Mouse (Mus musculus): ENCODE measurements around the gene Kcnmb3. TPM values are rescaled to one million over a fixed set of nuclear protein-coding genes. Genes with fewer than 3 reads are reported as not detected.

Gene Kcnmb3
- polyA plus RNA-seq, 2 experiments = not detected

- no peak overlapping the region for H3K4me3 ChIP-seq (ENCODE audit: insufficient read depth in 1 of 2, low read depth in 2 of 2, low read length in 2 of 2)
- DNase-seq (ENCODE audit: low read depth in 3 of 3, low spot score in 3 of 3) = no peak
- H3K27ac ChIP-seq = no peak overlapping the region
- no peak overlapping the region for H3K9ac ChIP-seq (replicated peaks)
- no peaks in the 10 kb centered on the region for H3K9me3 ChIP-seq (ENCODE audit: control insufficient read depth, low read length)
- H3K4me2 ChIP-seq (ENCODE audit: low read depth) = no peak overlapping the region
- ATAC-seq (ENCODE audit: insufficient read depth) = no peak
- H3K36me3 ChIP-seq (replicated peaks; ENCODE audit: control insufficient read depth, insufficient read depth, low read depth) = no peaks in the 10 kb centered on the region
- WGBS (ENCODE audit: insufficient replicate concordance) = 75% methylated on average over 3 of the region's 3 CpGs
- no peaks in the 10 kb centered on the region for H3K4me1 ChIP-seq (replicated peaks; ENCODE audit: control insufficient read depth in 2 of 2, insufficient read depth in 2 of 2, low read length in 1 of 2)
- TF ChIP-seq CTCF (IDR thresholded peaks at IDR 0.05; ENCODE audit: low read depth) = no peak
- no peaks in the 10 kb centered on the region for H3K27me3 ChIP-seq (ENCODE audit: control insufficient read depth, insufficient read depth, low read length)
These were observed 9.0 kb downstream of the Kcnmb3 start for GRCm38 (mm10) chr3:32483035-32483434.

DNA sequence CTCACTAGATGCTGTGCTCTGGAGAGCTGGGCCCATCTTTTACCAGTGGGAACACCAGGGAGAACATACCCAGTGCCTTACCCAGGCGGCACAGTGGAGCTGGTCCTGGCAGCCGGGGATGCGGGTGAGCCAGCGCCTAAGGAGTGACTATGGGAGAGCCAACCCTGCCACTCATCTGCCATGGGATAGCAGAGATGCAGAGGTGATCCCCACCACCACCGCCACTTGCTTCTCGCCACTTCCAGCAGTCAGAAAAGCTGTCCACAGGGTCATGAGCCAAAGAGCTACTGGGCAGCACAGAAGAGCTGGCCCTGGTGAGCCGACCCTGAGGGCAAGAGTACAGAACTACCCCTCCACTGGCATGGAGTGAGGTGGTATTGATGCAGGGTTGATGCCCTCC is 12.1 kb downstream of the Kcnmb3 start:
- no peak overlapping the region for H3K9ac ChIP-seq (replicated peaks)
- no peak overlapping the region for H3K27ac ChIP-seq
- no peaks in the 10 kb centered on the region for H3K4me1 ChIP-seq (replicated peaks; ENCODE audit: control insufficient read depth in 2 of 2, insufficient read depth in 2 of 2, low read length in 1 of 2)
- ATAC-seq (ENCODE audit: insufficient read depth) (no peak), DNase-seq (ENCODE audit: low read depth in 3 of 3, low spot score in 3 of 3) (no peak)
- H3K9me3 ChIP-seq (ENCODE audit: control insufficient read depth, low read length) = no peaks in the 10 kb centered on the region
- H3K36me3 ChIP-seq (replicated peaks; ENCODE audit: control insufficient read depth, insufficient read depth, low read depth) = no peaks in the 10 kb centered on the region
- no peaks in the 10 kb centered on the region for H3K27me3 ChIP-seq (ENCODE audit: control insufficient read depth, insufficient read depth, low read length)
- TF ChIP-seq EP300 (IDR thresholded peaks at IDR 0.05; ENCODE audit: low read depth) (no peak), CTCF (IDR thresholded peaks at IDR 0.05; ENCODE audit: low read depth) (no peak)
- H3K4me3 ChIP-seq (ENCODE audit: insufficient read depth in 1 of 2, low read depth in 2 of 2, low read length in 2 of 2) = no peak overlapping the region
- 73% methylated on average over 7 of the region's 7 CpGs for WGBS (ENCODE audit: insufficient replicate concordance)
- H3K4me2 ChIP-seq (ENCODE audit: low read depth) = no peak overlapping the region

DNA sequence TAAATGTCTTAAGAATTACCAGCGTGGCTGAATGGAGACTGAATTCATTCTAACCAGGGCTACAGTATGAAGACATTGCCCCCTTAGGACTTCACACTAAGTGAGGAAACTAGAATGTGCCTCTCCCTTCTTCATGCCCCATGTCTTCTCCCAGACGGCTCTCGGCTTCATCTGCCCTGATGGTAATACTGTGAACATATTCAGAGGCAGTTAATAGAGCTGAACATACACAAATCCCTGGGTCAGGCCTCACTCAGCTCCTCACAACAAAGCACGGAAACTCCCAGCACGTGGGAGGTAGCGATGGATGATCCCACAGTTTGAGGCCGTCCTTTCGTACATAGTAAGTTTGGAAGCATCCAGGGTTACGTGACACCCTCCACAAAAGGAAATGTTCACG is 18.8 kb downstream of the Kcnmb3 start:
- no peaks in the 10 kb centered on the region for H3K36me3 ChIP-seq (replicated peaks; ENCODE audit: control insufficient read depth, insufficient read depth, low read depth)
- H3K27ac ChIP-seq = no peak overlapping the region
- DNase-seq (ENCODE audit: low read depth in 3 of 3, low spot score in 3 of 3) = no peak
- WGBS (ENCODE audit: insufficient replicate concordance) = 73% methylated on average over 10 of the region's 10 CpGs
- ATAC-seq (ENCODE audit: insufficient read depth) = no peak
- no peak overlapping the region for H3K4me3 ChIP-seq (ENCODE audit: insufficient read depth in 1 of 2, low read depth in 2 of 2, low read length in 2 of 2)
- no peaks in the 10 kb centered on the region; a peak in 1 of 4 replicates for H3K4me1 ChIP-seq (replicated peaks; ENCODE audit: control insufficient read depth in 2 of 2, insufficient read depth in 2 of 2, low read length in 1 of 2)
- no peaks in the 10 kb centered on the region for H3K27me3 ChIP-seq (ENCODE audit: control insufficient read depth, insufficient read depth, low read length)
- H3K9ac ChIP-seq (replicated peaks) = no peak overlapping the region
- TF ChIP-seq CTCF (IDR thresholded peaks at IDR 0.05; ENCODE audit: low read depth) (no peak), EP300 (IDR thresholded peaks at IDR 0.05; ENCODE audit: low read depth) (no peak)
- no peaks in the 10 kb centered on the region for H3K9me3 ChIP-seq (ENCODE audit: control insufficient read depth, low read length)
- H3K4me2 ChIP-seq (ENCODE audit: low read depth) = no peak overlapping the region

DNA sequence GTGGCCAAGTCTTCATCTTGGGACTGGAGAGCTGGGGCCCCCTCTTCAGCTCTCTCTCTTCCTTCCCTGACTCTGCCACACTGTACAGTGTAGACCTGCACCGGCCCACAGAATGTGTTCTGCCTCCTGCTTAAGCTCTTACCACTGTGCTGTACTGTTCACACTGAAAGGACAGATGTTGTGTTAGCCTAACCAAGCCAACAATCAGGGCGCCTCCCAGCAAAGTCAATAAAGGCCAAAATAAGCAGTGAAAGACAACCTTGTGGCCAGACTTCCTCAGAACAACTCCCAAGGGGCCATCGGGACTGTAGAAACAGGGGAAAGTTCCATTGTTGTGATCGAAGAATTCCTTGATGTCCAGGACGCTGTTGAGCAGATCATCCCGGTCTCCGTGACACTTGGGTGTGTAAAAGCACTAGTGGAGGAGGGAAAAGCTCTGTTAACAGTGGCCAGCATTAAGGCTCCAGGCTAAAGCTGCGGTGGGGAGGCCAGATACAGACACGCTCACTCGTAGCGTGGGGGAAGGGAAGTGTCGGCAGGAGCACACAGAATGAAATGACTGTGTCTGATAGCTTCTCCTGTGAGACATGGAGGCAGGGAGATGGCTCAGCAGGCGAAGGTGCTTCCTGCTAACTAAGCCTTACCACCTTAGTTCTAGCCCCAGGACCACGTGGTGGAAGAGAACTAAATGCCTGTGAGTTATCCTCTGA is 19.7 kb downstream of the Kcnmb3 start:
- WGBS (ENCODE audit: insufficient replicate concordance) = 61% methylated on average over 14 of the region's 14 CpGs
- H3K27ac ChIP-seq = no peak overlapping the region
- no peak for TF ChIP-seq CTCF (IDR thresholded peaks at IDR 0.05; ENCODE audit: low read depth)
- TF ChIP-seq EP300 (IDR thresholded peaks at IDR 0.05; ENCODE audit: low read depth) = no peak
- ATAC-seq (ENCODE audit: insufficient read depth) = no peak
- H3K9me3 ChIP-seq (ENCODE audit: control insufficient read depth, low read length) = no peaks in the 10 kb centered on the region
- H3K27me3 ChIP-seq (ENCODE audit: control insufficient read depth, insufficient read depth, low read length) = no peaks in the 10 kb centered on the region
- H3K9ac ChIP-seq (replicated peaks) = no peak overlapping the region
- no peaks in the 10 kb centered on the region; a peak in 1 of 4 replicates for H3K4me1 ChIP-seq (replicated peaks; ENCODE audit: control insufficient read depth in 2 of 2, insufficient read depth in 2 of 2, low read length in 1 of 2)
- H3K4me3 ChIP-seq (ENCODE audit: insufficient read depth in 1 of 2, low read depth in 2 of 2, low read length in 2 of 2) = no peak overlapping the region
- no peak for DNase-seq (ENCODE audit: low read depth in 3 of 3, low spot score in 3 of 3)
- H3K4me2 ChIP-seq (ENCODE audit: low read depth) = no peak overlapping the region
- H3K36me3 ChIP-seq (replicated peaks; ENCODE audit: control insufficient read depth, insufficient read depth, low read depth) = no peaks in the 10 kb centered on the region

DNA sequence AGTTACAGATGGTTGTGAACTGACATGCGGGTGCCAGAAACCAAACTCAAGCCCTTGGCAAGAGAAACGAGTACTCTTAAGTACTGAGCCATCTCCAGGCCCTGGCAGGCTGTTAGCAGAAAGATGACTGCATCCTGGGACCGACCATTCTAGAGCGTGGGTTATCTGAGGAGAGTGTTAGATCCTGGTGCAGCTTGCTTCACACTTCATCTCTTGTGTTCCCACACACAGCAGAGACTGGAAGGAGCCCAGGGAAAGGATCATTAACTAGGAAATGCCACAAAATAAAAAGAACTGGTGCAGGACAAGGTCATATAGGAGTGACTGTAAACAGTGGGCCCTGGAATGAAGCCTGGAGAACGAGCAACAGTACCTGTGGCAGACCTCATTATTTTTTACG is 20.9 kb downstream of the Kcnmb3 start:
- no peak for TF ChIP-seq CTCF (IDR thresholded peaks at IDR 0.05; ENCODE audit: low read depth)
- no peak for TF ChIP-seq EP300 (IDR thresholded peaks at IDR 0.05; ENCODE audit: low read depth)
- H3K4me1 ChIP-seq (replicated peaks; ENCODE audit: control insufficient read depth in 2 of 2, insufficient read depth in 2 of 2, low read length in 1 of 2) = no peaks in the 10 kb centered on the region; a peak in 1 of 4 replicates
- ATAC-seq (ENCODE audit: insufficient read depth) = no peak
- H3K9me3 ChIP-seq (ENCODE audit: control insufficient read depth, low read length) = no peaks in the 10 kb centered on the region
- H3K9ac ChIP-seq (replicated peaks) = no peak overlapping the region
- no peak overlapping the region for H3K4me3 ChIP-seq (ENCODE audit: insufficient read depth in 1 of 2, low read depth in 2 of 2, low read length in 2 of 2)
- no peaks in the 10 kb centered on the region for H3K36me3 ChIP-seq (replicated peaks; ENCODE audit: control insufficient read depth, insufficient read depth, low read depth)
- no peak overlapping the region for H3K4me2 ChIP-seq (ENCODE audit: low read depth)
- no peaks in the 10 kb centered on the region for H3K27me3 ChIP-seq (ENCODE audit: control insufficient read depth, insufficient read depth, low read length)
- 55% methylated on average over 6 of the region's 6 CpGs for WGBS (ENCODE audit: insufficient replicate concordance)
- DNase-seq (ENCODE audit: low read depth in 3 of 3, low spot score in 3 of 3) = no peak
- no peak overlapping the region for H3K27ac ChIP-seq

Measured in liver, embryonic 14.5 days (tissue).